ENCODE assay signal across 9 mouse cellular contexts in the genomic region with DNA sequence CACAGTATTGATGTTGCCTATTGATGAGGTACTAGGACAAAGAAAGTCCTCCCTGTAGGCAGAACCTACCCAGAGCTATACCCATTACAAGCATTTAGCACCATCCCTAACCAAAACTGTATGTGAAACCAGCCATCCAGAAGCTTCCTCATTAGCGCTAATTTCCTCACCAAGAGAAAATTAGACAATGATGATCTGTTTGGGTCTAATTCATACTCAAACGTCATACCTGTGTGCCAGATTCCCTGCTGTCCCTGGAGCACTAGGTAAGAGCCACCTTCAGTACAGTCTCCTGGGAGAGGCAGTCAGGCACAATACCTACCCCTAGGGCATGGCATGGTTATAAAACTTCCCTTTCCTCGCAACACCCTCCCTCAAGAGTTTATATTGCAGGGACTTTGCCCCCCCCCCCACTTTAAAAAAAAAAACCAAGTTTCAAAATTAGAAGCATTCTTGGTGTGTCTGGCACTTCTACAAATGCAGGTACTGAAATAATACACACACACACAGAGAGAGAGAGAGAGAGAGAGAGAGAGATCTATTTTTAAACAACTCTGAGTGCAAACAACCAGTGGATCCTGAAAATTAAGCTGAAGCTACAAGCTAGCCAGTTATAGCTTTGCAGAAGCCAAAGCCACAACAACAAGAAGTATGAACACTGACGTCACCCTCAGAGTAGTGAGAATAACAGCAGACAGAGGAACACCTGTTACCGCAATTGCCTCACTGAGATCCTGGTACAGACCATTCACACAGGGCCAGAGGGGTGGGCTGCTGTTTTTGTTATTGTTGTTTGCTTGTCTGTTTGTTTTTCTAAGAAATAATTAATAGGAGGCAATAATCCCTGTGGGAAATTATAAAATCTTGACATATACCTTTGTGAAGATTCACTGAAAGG. TPM values are rescaled to one million over a fixed set of nuclear protein-coding genes. Genes with fewer than 3 reads are reported as not detected.
DNase-seq lines count a peak whose midpoint lies in the region; ATAC-seq and TF ChIP-seq lines count a peak whose summit lies in the region.
"Had no signal": no experiment of that assay in that cellular context is flagged by ENCODE, and none has a peak within 500 bp of the region (broad histone marks: within the 10 kb centered on the region; RNA-seq: fewer than 3 reads in every experiment).

No protein-coding gene starts in this region.

- H3K36me3 ChIP-seq in C2C12 (ENCODE audit: control insufficient read depth, insufficient read depth) = no peaks in the 10 kb centered on the region
- H3K36me3 ChIP-seq in liver, embryonic 12.5 days = no peaks in the 10 kb centered on the region
- H3K36me3 ChIP-seq in hindbrain, postnatal 0 days (ENCODE audit: insufficient read depth, low read length) = no peaks in the 10 kb centered on the region
- H3K36me3 ChIP-seq in midbrain, embryonic 13.5 days = no peaks in the 10 kb centered on the region

- no peaks in the 10 kb centered on the region for H3K79me2 ChIP-seq in C2C12 (ENCODE audit: control insufficient read depth, insufficient read depth)

- H3K4me2 ChIP-seq in liver, embryonic 12.5 days = peak overlapping the region; percentile 63
- no peak overlapping the region for H3K4me2 ChIP-seq in hindbrain, postnatal 0 days (ENCODE audit: low read depth, low read length)
- H3K4me2 ChIP-seq in midbrain, embryonic 13.5 days (replicated peaks) = no peak overlapping the region
- H3K4me2 ChIP-seq: midbrain, embryonic 11.5 days had no signal

- no peak overlapping the region for H3ac ChIP-seq in C2C12 (ENCODE audit: control insufficient read depth, insufficient read length, low read depth)

- H3K9me3 ChIP-seq in liver, embryonic 12.5 days (replicated peaks) = no peaks in the 10 kb centered on the region
- no peaks in the 10 kb centered on the region for H3K9me3 ChIP-seq in hindbrain, postnatal 0 days (ENCODE audit: low read length)
- no peaks in the 10 kb centered on the region for H3K9me3 ChIP-seq in midbrain, embryonic 13.5 days

- no peak for TF ChIP-seq CTCF in C2C12 (IDR thresholded peaks at IDR 0.05; ENCODE audit: control insufficient read depth, insufficient read depth, insufficient read length)
- no peak for TF ChIP-seq CTCF in bone marrow, adult 2 months (IDR thresholded peaks at IDR 0.05; ENCODE audit: control insufficient read depth, insufficient read depth, low read length)
- no peak for TF ChIP-seq CTCF in hindbrain, postnatal 0 days (IDR thresholded peaks at IDR 0.05; ENCODE audit: low read depth)

- ATAC-seq in liver, embryonic 12.5 days = 0 out of 2 replicates have a peak, but pooled peaks have one; percentile 6
- ATAC-seq in neutrophil, adult 5-6 weeks (ENCODE audit: extremely low read depth, insufficient number of reproducible peaks, low FRiP score, poor library complexity, severe bottlenecking) = peak; percentile 70
- ATAC-seq in hindbrain, postnatal 0 days = no peak
- no peak for ATAC-seq in midbrain, embryonic 13.5 days

- no peak overlapping the region; the same call in 1 of the 2 replicates for H3K9ac ChIP-seq in liver, embryonic 12.5 days
- no peak overlapping the region for H3K9ac ChIP-seq in hindbrain, postnatal 0 days (replicated peaks; ENCODE audit: low read length)
- H3K9ac ChIP-seq in midbrain, embryonic 13.5 days (replicated peaks) = no peak overlapping the region

- no peak for DNase-seq in hindbrain, postnatal 0 days (ENCODE audit: low spot score)
- no peak for DNase-seq in cerebellum, postnatal 36 days
- no peak for DNase-seq in ovary, postnatal 36 days (ENCODE audit: low spot score)

- H3K27ac ChIP-seq in bone marrow, adult 2 months (ENCODE audit: control insufficient read depth, insufficient read depth, low read depth, low read length, poor library complexity) = peak overlapping the region; percentile 84
- peak overlapping the region; percentile 62; the same call in 1 of the 2 replicates for H3K27ac ChIP-seq in liver, embryonic 12.5 days
- no peak overlapping the region for H3K27ac ChIP-seq in hindbrain, postnatal 0 days
- no peak overlapping the region for H3K27ac ChIP-seq in midbrain, embryonic 13.5 days

- no peaks in the 10 kb centered on the region for H3K27me3 ChIP-seq in C2C12 (ENCODE audit: control insufficient read depth, insufficient read depth, insufficient read length)
- H3K27me3 ChIP-seq in liver, embryonic 12.5 days (replicated peaks) = no peaks in the 10 kb centered on the region
- no peaks in the 10 kb centered on the region for H3K27me3 ChIP-seq in hindbrain, postnatal 0 days (ENCODE audit: insufficient read depth, low read length)
- no peaks in the 10 kb centered on the region for H3K27me3 ChIP-seq in midbrain, embryonic 13.5 days

- 4% methylated on average over 5 of the region's 5 CpGs for WGBS in bone marrow, adult 2 months
- 46% methylated on average over 5 of the region's 5 CpGs for WGBS in liver, embryonic 12.5 days (ENCODE audit: insufficient replicate concordance)
- WGBS in hindbrain, postnatal 0 days = 78% methylated on average over 5 of the region's 5 CpGs
- WGBS in midbrain, embryonic 13.5 days = 91% methylated on average over 5 of the region's 5 CpGs

- H3K79me3 ChIP-seq in C2C12 (ENCODE audit: low read depth) = no peaks in the 10 kb centered on the region

- peaks cover 3% of the 10 kb centered on the region for H3K4me1 ChIP-seq in bone marrow, adult 2 months (ENCODE audit: control insufficient read depth, insufficient read depth, low read length)
- peaks cover 28% of the 10 kb centered on the region for H3K4me1 ChIP-seq in liver, embryonic 12.5 days
- H3K4me1 ChIP-seq in hindbrain, postnatal 0 days (ENCODE audit: insufficient read depth, low read length) = no peaks in the 10 kb centered on the region
- no peaks in the 10 kb centered on the region for H3K4me1 ChIP-seq in midbrain, embryonic 13.5 days (replicated peaks)

- H3K4me3 ChIP-seq in C2C12 (ENCODE audit: insufficient read depth, poor library complexity, severe bottlenecking) = no peak overlapping the region
- H3K4me3 ChIP-seq in bone marrow, adult 2 months (replicated peaks; ENCODE audit: control insufficient read depth, low read depth, low read length) = peak overlapping the region; percentile 58
- peak overlapping the region; percentile 37 for H3K4me3 ChIP-seq in liver, embryonic 12.5 days
- no peak overlapping the region for H3K4me3 ChIP-seq in hindbrain, postnatal 0 days (ENCODE audit: low read length)
- no peak overlapping the region for H3K4me3 ChIP-seq in midbrain, embryonic 13.5 days (replicated peaks)

- no peak for TF ChIP-seq POLR2A in bone marrow, adult 2 months (IDR thresholded peaks at IDR 0.05; ENCODE audit: borderline replicate concordance, control insufficient read depth, low read depth, low read length)

TF ChIP-seq in C2C12, 6 proteins besides CTCF, POLR2A, EP300 and RAD21:
- TF ChIP-seq MYOG (IDR thresholded peaks at IDR 0.05; ENCODE audit: control insufficient read depth, extremely low read depth, insufficient read length) (no peak), USF1 (IDR thresholded peaks at IDR 0.05; ENCODE audit: low read depth) (no peak), MYOD1 (IDR thresholded peaks at IDR 0.05; ENCODE audit: control insufficient read depth, insufficient read length, low read depth) (peak; percentile 40), MAX (IDR thresholded peaks at IDR 0.05) (no peak), FOSL1 (IDR thresholded peaks at IDR 0.05; ENCODE audit: insufficient read depth, low read length, poor library complexity, severe bottlenecking) (no peak), CEBPB (IDR thresholded peaks at IDR 0.05; ENCODE audit: low read depth) (no peak)

RNA-seq across cellular contexts. Expression of a gene that starts 38.6 kb away (rescaled TPM):
- 0.13 TPM for polyA plus RNA-seq in C2C12 (2012; fragmentation: generic; extraction: Trizol)
- polyA plus RNA-seq in bone marrow, adult 2 months (2011; ENCODE audit: insufficient read depth, insufficient read length, low replicate concordance, missing spikeins) = 6.5 and 17.4 TPM in 2 replicates
- polyA plus RNA-seq in liver, embryonic 12.5 days (2016; fragmentation: Nextera tagmentation; extraction: Ambion mirVana) = 1.9 and 2.2 TPM in 2 replicates
- 565 and 722 TPM in 2 replicates for total RNA-seq in neutrophil, adult 5-6 weeks (2017)
- 0.11 TPM in 1 of 2 replicates, not detected in the other for total RNA-seq in hindbrain, postnatal 0 days (2014; rRNA removed)
- polyA plus RNA-seq in hindbrain, postnatal 0 days (2015; fragmentation: Nextera tagmentation; extraction: Ambion mirVana) = 0.24 and 0.49 TPM in 2 replicates
- polyA plus RNA-seq in midbrain, embryonic 13.5 days (2015; fragmentation: Nextera tagmentation; extraction: Ambion mirVana) = 0.34 and 0.50 TPM in 2 replicates

Comparison
In these comparisons a context has a peak if more than half of its experiments do, and no peak if none do; other contexts are left out.
1. H3K4me3 ChIP-seq: peak in bone marrow, adult 2 months (single experiment) and liver, embryonic 12.5 days (single experiment); none in C2C12 (single experiment), hindbrain, postnatal 0 days (single experiment) and midbrain, embryonic 13.5 days (single experiment).
2. H3K27ac ChIP-seq: peak in bone marrow, adult 2 months (single experiment) and liver, embryonic 12.5 days (single experiment); none in hindbrain, postnatal 0 days (single experiment) and midbrain, embryonic 13.5 days (single experiment).
3. ATAC-seq: peak in liver, embryonic 12.5 days (single experiment) and neutrophil, adult 5-6 weeks (single experiment); none in hindbrain, postnatal 0 days (single experiment) and midbrain, embryonic 13.5 days (single experiment).